Mouse (Mus musculus) embryonic facial prominence, embryonic 14.5 days (tissue): ENCODE measurements around the gene Bmpr1b. TPM values are rescaled to one million over a fixed set of nuclear protein-coding genes. Genes with fewer than 3 reads are reported as not detected.

Experiments
- ATAC-seq: fragments of 200-750 bp; cut with Nextera tagmentation; 2 replicates; pipeline ENCODE4 v1.8.0; 2017; ENCODE audit warnings: low read depth, moderate number of reproducible peaks, moderate TSS enrichment
- DNase-seq: peaks from one replicate; pipeline ENCODE4 v3.0.0-alpha.2; 2015; ENCODE audit warnings: low spot score
- H3K27ac ChIP-seq: fragments of 300-500 bp; sonication (generic); replicated peaks from 2 replicates; pipeline ENCODE4 v1.5.1; 2014; ENCODE audit warnings: low read depth, mild to moderate bottlenecking, low read length, moderate library complexity
- H3K27me3 ChIP-seq: fragments of 300-500 bp; sonication (generic); replicated peaks from 2 replicates; pipeline ENCODE4 v1.6.1; 2014; ENCODE audit warnings: low read length; ENCODE audit not compliant: control insufficient read depth, insufficient read depth
- H3K36me3 ChIP-seq: fragments of 300-500 bp; sonication (generic); 2 replicates; pipeline ENCODE4 v1.6.1; 2014; ENCODE audit warnings: low read length, mixed read lengths; ENCODE audit not compliant: control insufficient read depth, insufficient read depth
- H3K4me1 ChIP-seq: fragments of 300-500 bp; sonication (generic); 2 replicates; pipeline ENCODE4 v1.6.1; 2014; ENCODE audit warnings: antibody characterized with exemption, low read length; ENCODE audit not compliant: control insufficient read depth, insufficient read depth
- H3K4me2 ChIP-seq: fragments of 300-500 bp; sonication (generic); 2 replicates; pipeline ENCODE4 v1.6.1; 2014; ENCODE audit warnings: low read depth, mild to moderate bottlenecking, low read length, moderate library complexity, mixed read lengths
- H3K4me3 ChIP-seq: fragments of 300-500 bp; sonication (generic); 2 replicates; pipeline ENCODE4 v1.5.1; 2014; ENCODE audit warnings: low read depth, mild to moderate bottlenecking, low read length
- H3K9ac ChIP-seq: fragments of 300-500 bp; sonication (generic); 2 replicates; pipeline ENCODE4 v1.6.1; 2014; ENCODE audit warnings: low read depth, mild to moderate bottlenecking, low read length, moderate library complexity, mixed read lengths
- H3K9me3 ChIP-seq: fragments of 300-500 bp; sonication (generic); 2 replicates; pipeline ENCODE4 v1.6.1; 2016; ENCODE audit warnings: low read length; ENCODE audit not compliant: control insufficient read depth
- WGBS: fragments of 180-500 bp; shearing (Covaris S2); extraction: QIAGEN DNeasy Blood & Tissue Kit; methylation state at CpG from one replicate; pipeline ENCODE4 v1.1.7; 2014; 5-methylcytosine and 5-hydroxymethylcytosine counted together
- polyA plus RNA-seq: library from polyadenylated mRNA; unstranded; fragments of >200 nt; fragmentation: Nextera tagmentation; extraction: Ambion mirVana; gene quantifications from 2 replicates; pipeline ENCODE4 v1.2.1, GENCODE M21; 2014

The Bmpr1b gene
- polyA plus RNA-seq, 1 experiment from 2014 or later = 7.1 TPM

GRCm38 (mm10) chr3:141923442-141923841 lies 245.8 kb downstream of the Bmpr1b start:
- H3K9ac ChIP-seq = no peak overlapping the region
- H3K4me2 ChIP-seq = no peak overlapping the region
- DNase-seq (peak; percentile 90), ATAC-seq (no peak)
- no peaks in the 10 kb centered on the region for H3K36me3 ChIP-seq
- no peaks in the 10 kb centered on the region for H3K9me3 ChIP-seq
- H3K27ac ChIP-seq = no peak overlapping the region
- no peak overlapping the region for H3K4me3 ChIP-seq
- H3K4me1 ChIP-seq = peaks cover 28% of the 10 kb centered on the region
- WGBS = 13% methylated on average over 1 of the region's 1 CpGs
- H3K27me3 ChIP-seq = peaks cover 16% of the 10 kb centered on the region; the same call in 1 of the 2 replicates

GRCm38 (mm10) chr3:141921161-141921560 lies 248.1 kb downstream of the Bmpr1b start:
- H3K9me3 ChIP-seq = no peaks in the 10 kb centered on the region
- H3K36me3 ChIP-seq = no peaks in the 10 kb centered on the region
- H3K4me3 ChIP-seq = no peak overlapping the region
- H3K9ac ChIP-seq = no peak overlapping the region
- no peak overlapping the region for H3K27ac ChIP-seq
- ATAC-seq = no peak
- H3K4me2 ChIP-seq = no peak overlapping the region
- WGBS = 17% methylated on average over 4 of the region's 4 CpGs
- H3K27me3 ChIP-seq = peaks cover 8% of the 10 kb centered on the region; the same call in 1 of the 2 replicates
- DNase-seq = peak; percentile 51
- H3K4me1 ChIP-seq = peaks cover 28% of the 10 kb centered on the region

- no peaks in the 10 kb centered on the region for H3K9me3 ChIP-seq
- H3K4me1 ChIP-seq = peaks cover 28% of the 10 kb centered on the region
- H3K27ac ChIP-seq = no peak overlapping the region
- no peak overlapping the region for H3K9ac ChIP-seq
- no peak overlapping the region for H3K4me2 ChIP-seq
- H3K4me3 ChIP-seq = no peak overlapping the region
- WGBS = 18% methylated on average over 3 of the region's 3 CpGs
- DNase-seq = peak; percentile 45
- no peaks in the 10 kb centered on the region for H3K36me3 ChIP-seq
- ATAC-seq = no peak
- peaks cover 13% of the 10 kb centered on the region for H3K27me3 ChIP-seq
Observed at GRCm38 (mm10) chr3:141919661-141920060, 249.6 kb downstream of the Bmpr1b start.

GRCm38 (mm10) chr3:141917166-141917565 lies 252.1 kb downstream of the Bmpr1b start:
- Histone ChIP-seq H3K9me3 (no peaks in the 10 kb centered on the region), H3K27me3 (peaks cover 15% of the 10 kb centered on the region)
- WGBS = 61% methylated on average over 4 of the region's 4 CpGs

GRCm38 (mm10) chr3:141915995-141916394 lies 253.2 kb downstream of the Bmpr1b start:
- ATAC-seq (no peak), DNase-seq (no peak)
- no peak overlapping the region for H3K4me3 ChIP-seq
- no peaks in the 10 kb centered on the region for H3K9me3 ChIP-seq
- 62% methylated on average over 3 of the region's 3 CpGs for WGBS
- no peaks in the 10 kb centered on the region for H3K36me3 ChIP-seq
- no peak overlapping the region for H3K9ac ChIP-seq
- H3K27ac ChIP-seq = no peak overlapping the region
- H3K27me3 ChIP-seq = peaks cover 10% of the 10 kb centered on the region
- no peak overlapping the region for H3K4me2 ChIP-seq
- peaks cover 12% of the 10 kb centered on the region for H3K4me1 ChIP-seq

More at GRCm38 (mm10) chr3:141917166-141917565, 252.1 kb downstream of the Bmpr1b start:
- Histone ChIP-seq H3K4me2 (no peak overlapping the region), H3K4me3 (no peak overlapping the region), H3K9ac (no peak overlapping the region), H3K27ac (no peak overlapping the region), H3K4me1 (peaks cover 18% of the 10 kb centered on the region), H3K36me3 (no peaks in the 10 kb centered on the region)
- ATAC-seq = no peak
- no peak for DNase-seq

GRCm38 (mm10) chr3:141914588-141914987 lies 254.6 kb downstream of the Bmpr1b start:
- Histone ChIP-seq H3K27ac (no peak overlapping the region), H3K27me3 (peaks cover 10% of the 10 kb centered on the region), H3K4me2 (no peak overlapping the region), H3K9ac (no peak overlapping the region), H3K4me1 (0 out of 2 replicates have a peak, but pooled peaks cover under 1% of the 10 kb centered on the region), H3K36me3 (no peaks in the 10 kb centered on the region), H3K4me3 (no peak overlapping the region), H3K9me3 (no peaks in the 10 kb centered on the region)
- 77% methylated on average over 3 of the region's 3 CpGs for WGBS
- no peak for DNase-seq
- no peak for ATAC-seq

GRCm38 (mm10) chr3:141909136-141909535 lies 260.1 kb downstream of the Bmpr1b start:
- H3K9me3 ChIP-seq = no peaks in the 10 kb centered on the region
- no peak overlapping the region for H3K4me2 ChIP-seq
- H3K9ac ChIP-seq = no peak overlapping the region
- 89% methylated on average over 2 of the region's 2 CpGs for WGBS
- no peak for DNase-seq
- no peaks in the 10 kb centered on the region for H3K4me1 ChIP-seq
- ATAC-seq = no peak
- H3K27ac ChIP-seq = no peak overlapping the region
- no peak overlapping the region for H3K4me3 ChIP-seq
- H3K27me3 ChIP-seq = no peaks in the 10 kb centered on the region
- no peaks in the 10 kb centered on the region for H3K36me3 ChIP-seq

GRCm38 (mm10) chr3:141905903-141906623 lies 263.2 kb downstream of the Bmpr1b start:
- Histone ChIP-seq H3K4me1 (no peaks in the 10 kb centered on the region), H3K27ac (no peak overlapping the region), H3K4me2 (no peak overlapping the region), H3K9ac (no peak overlapping the region), H3K9me3 (no peaks in the 10 kb centered on the region), H3K36me3 (no peaks in the 10 kb centered on the region), H3K4me3 (no peak overlapping the region), H3K27me3 (no peaks in the 10 kb centered on the region)
- ATAC-seq (no peak), DNase-seq (no peak)
- 78% methylated on average over 6 of the region's 6 CpGs for WGBS

- Histone ChIP-seq H3K27ac (no peak overlapping the region), H3K4me3 (no peak overlapping the region), H3K27me3 (no peaks in the 10 kb centered on the region), H3K9me3 (peaks cover 5% of the 10 kb centered on the region; the same call in 1 of the 2 replicates), H3K36me3 (no peaks in the 10 kb centered on the region), H3K4me1 (no peaks in the 10 kb centered on the region; the same call in 1 of the 2 replicates), H3K9ac (no peak overlapping the region), H3K4me2 (no peak overlapping the region)
- no peak for DNase-seq
- no peak for ATAC-seq
- 90% methylated on average over 3 of the region's 3 CpGs for WGBS
Observed at GRCm38 (mm10) chr3:141900361-141900760, 268.9 kb downstream of the Bmpr1b start.
